Mouse (Mus musculus) hindbrain, embryonic 13.5 days (tissue): ENCODE measurements around the gene Gm45713. TPM values are rescaled to one million over a fixed set of nuclear protein-coding genes. Genes with fewer than 3 reads are reported as not detected.

ENCODE experiments used
- ATAC-seq: fragments of 200-750 bp; cut with Nextera tagmentation; 2 replicates; pipeline ENCODE4 v1.8.0; 2017; ENCODE audit warnings: moderate TSS enrichment; ENCODE audit not compliant: low FRiP score
- H3K27ac ChIP-seq: fragments of 300-500 bp; sonication (generic); 2 replicates; pipeline ENCODE4 v1.5.1; 2015; ENCODE audit warnings: inconsistent platforms, mild to moderate bottlenecking, moderate library complexity
- H3K27me3 ChIP-seq: fragments of 300-500 bp; sonication (generic); 2 replicates; pipeline ENCODE4 v1.6.1; 2015; ENCODE audit warnings: mild to moderate bottlenecking, inconsistent platforms
- H3K36me3 ChIP-seq: fragments of 300-500 bp; sonication (generic); 2 replicates; pipeline ENCODE4 v1.6.1; 2015; ENCODE audit warnings: mild to moderate bottlenecking, inconsistent platforms
- H3K4me1 ChIP-seq: fragments of 300-500 bp; sonication (generic); replicated peaks from 2 replicates; pipeline ENCODE4 v1.6.1; 2015; ENCODE audit warnings: inconsistent platforms
- H3K4me2 ChIP-seq: fragments of 300-500 bp; sonication (generic); 2 replicates; pipeline ENCODE4 v1.6.1; 2015; ENCODE audit warnings: inconsistent platforms, mild to moderate bottlenecking, moderate library complexity
- H3K4me3 ChIP-seq: fragments of 300-500 bp; sonication (generic); 2 replicates; pipeline ENCODE4 v1.5.1; 2015; ENCODE audit warnings: mild to moderate bottlenecking, inconsistent platforms
- H3K9ac ChIP-seq: fragments of 300-500 bp; sonication (generic); 2 replicates; pipeline ENCODE4 v1.6.1; 2015; ENCODE audit warnings: mild to moderate bottlenecking, inconsistent platforms
- H3K9me3 ChIP-seq: fragments of 300-500 bp; sonication (generic); 2 replicates; pipeline ENCODE4 v1.6.1; 2016; ENCODE audit warnings: inconsistent platforms
- WGBS: fragments of 180-500 bp; shearing (Covaris S2); methylation state at CpG from one replicate; pipeline ENCODE4 v1.1.7; 2015; 5-methylcytosine and 5-hydroxymethylcytosine counted together
- microRNA counts: library from miRNA; unstranded; fragments of <30 nt; microRNA quantifications from one replicate; lab custom pipeline; 2016
- microRNA-seq: library from miRNA; unstranded; fragments of <30 nt; microRNA quantifications from one replicate; pipeline ENCODE4, GENCODE M21; 2016
- polyA plus RNA-seq: library from polyadenylated mRNA; unstranded; fragments of >200 nt; fragmentation: Nextera tagmentation; extraction: Ambion mirVana; gene quantifications from 2 replicates; pipeline ENCODE4 v1.2.1, GENCODE M21; 2015

The Gm45713 gene
- polyA plus RNA-seq, 1 experiment from 2014 or later, result 0.14 TPM

DNA sequence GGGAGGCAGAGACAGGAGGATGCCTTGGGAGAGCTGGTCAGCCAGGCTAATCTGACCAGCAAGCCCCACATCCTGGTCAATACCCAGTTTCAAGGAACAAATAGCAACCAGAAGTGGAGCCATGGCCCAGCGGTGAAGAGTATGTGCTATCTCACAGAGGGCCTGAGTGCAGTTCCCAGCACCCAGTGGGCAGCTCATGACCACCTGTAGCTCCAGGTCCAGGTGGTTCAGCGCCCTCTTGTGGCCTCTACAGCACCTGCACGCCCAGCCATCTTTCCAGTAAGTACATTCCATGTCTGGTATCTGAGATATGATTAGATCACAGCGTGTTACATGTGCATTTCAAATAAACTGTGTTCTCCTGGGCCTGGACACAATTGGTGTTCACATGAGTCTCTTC is 49.9 kb downstream of the Gm45713 start:
- Histone ChIP-seq H3K27ac (no peak overlapping the region), H3K9me3 (no peaks in the 10 kb centered on the region), H3K4me3 (no peak overlapping the region), H3K4me1 (peaks cover 2% of the 10 kb centered on the region; the same call in 1 of the 2 replicates), H3K9ac (no peak overlapping the region), H3K4me2 (no peak overlapping the region), H3K27me3 (no peaks in the 10 kb centered on the region), H3K36me3 (peaks cover 32% of the 10 kb centered on the region)
- WGBS, result 73% methylated on average over 4 of the region's 4 CpGs
- ATAC-seq, result no peak

DNA sequence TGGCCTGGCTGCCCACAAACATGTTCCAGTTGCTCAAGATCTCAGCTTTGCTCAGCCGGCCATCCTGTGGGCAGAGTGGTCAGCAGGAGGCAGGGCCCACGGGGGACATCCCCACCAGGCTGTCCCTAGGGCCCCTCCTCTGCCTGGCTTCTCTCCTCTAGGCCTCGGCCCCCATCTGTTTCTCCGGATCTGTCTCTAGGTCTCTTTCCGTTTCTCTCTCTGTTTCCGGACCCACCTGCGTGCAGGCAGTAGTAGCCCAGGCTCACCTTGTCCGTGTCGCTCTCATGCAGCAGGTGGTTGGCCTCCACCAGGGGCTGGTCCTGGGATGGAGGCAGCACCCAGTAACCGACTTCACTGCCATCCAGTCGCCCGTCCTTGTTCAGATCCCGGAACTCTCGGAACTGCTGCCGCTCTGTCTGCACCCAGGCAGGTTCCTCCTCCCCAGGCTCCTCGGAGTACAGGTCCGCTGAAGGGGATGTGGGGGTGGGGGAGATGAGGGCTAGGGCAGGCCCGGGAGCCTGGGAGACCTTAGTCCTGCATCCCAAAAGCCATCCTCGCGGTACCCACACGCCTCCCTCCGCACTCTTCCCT is 52.6 kb downstream of the Gm45713 start:
- ATAC-seq, result no peak
- Histone ChIP-seq H3K4me2 (no peak overlapping the region), H3K9ac (no peak overlapping the region), H3K4me3 (no peak overlapping the region), H3K36me3 (peaks cover 32% of the 10 kb centered on the region), H3K9me3 (no peaks in the 10 kb centered on the region), H3K27me3 (no peaks in the 10 kb centered on the region), H3K27ac (no peak overlapping the region), H3K4me1 (no peaks in the 10 kb centered on the region)
- 88% methylated on average over 22 of the region's 22 CpGs for WGBS

DNA sequence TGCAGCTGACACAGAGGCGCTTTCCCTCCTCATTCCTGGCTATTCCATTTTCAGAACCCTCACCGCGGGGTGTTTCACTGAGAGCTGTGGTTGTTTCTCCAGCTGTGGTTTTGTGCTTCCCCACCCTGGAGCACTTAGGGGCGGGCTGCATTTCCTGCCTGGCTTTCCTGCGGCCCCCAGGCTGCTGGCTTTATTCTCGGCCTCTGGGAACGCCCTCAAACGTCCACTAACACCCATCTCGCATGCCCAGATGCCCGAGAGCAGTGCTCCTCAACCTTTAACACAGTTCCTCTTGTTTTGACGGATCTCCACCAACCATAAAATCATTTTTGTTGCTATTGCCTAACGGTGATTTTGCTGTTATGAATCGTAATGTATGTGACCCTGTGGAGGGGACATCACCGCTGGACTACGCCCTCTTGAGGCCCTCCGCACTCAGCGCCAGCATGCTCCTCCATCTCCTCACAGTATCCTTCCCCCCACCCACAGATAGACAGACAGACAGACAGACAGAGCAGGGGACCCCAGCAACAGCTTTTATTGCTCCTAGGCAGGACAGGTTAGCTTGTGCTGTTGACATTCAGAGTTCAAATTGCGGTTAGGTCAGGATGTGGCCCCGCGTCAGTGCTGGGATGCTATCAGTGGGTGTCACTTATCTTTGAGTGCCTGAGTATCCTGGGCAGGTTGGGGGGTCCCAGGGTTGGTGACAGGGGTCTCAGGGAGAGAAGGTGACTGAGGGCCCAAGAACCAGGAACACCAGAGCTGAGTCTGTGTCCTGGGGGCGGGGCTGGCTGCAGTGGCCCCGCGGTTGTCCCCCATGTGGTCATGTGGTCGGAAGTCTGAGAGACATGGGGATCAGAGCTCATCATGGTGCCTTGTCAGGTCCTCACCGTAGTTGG is 53.4 kb downstream of the Gm45713 start:
- ATAC-seq, result no peak

DNA sequence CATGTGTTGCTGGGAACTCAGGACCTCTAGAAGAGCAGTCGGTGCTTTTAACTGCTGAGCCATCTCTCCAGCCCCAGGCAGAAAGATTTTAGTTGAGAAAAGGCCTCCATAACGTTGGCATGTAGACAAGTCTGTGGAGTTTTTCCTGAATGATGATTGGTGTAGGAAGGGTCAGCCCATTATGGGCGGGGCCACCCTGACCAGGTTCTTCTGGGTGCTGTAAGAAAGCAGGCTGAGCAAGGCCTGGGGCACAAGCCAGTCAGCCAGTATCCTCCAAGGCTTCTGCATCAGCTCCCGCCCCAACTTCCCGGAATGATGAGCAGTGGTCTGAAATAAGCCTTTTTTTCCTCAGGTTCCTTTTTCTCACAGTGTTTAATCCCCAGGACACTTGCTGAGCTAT is 55.0 kb downstream of the Gm45713 start:
- Histone ChIP-seq H3K9ac (no peak overlapping the region), H3K9me3 (no peaks in the 10 kb centered on the region), H3K4me3 (no peak overlapping the region), H3K4me2 (no peak overlapping the region), H3K27me3 (no peaks in the 10 kb centered on the region), H3K4me1 (no peaks in the 10 kb centered on the region), H3K27ac (no peak overlapping the region), H3K36me3 (peaks cover 39% of the 10 kb centered on the region)
- 50% methylated on average over 5 of the region's 5 CpGs for WGBS
- ATAC-seq, result no peak

More for the DNA sequence above, 53.4 kb downstream of the Gm45713 start:
- H3K27ac ChIP-seq, result peak overlapping the region; percentile 52; the same call in 1 of the 2 replicates
- no peaks in the 10 kb centered on the region for H3K27me3 ChIP-seq
- H3K36me3 ChIP-seq, result peaks cover 35% of the 10 kb centered on the region
- H3K4me1 ChIP-seq, result no peaks in the 10 kb centered on the region
- H3K4me3 ChIP-seq, result no peak overlapping the region
- H3K9me3 ChIP-seq, result no peaks in the 10 kb centered on the region
- WGBS, result 75% methylated on average over 25 of the region's 25 CpGs
- no peak overlapping the region for H3K4me2 ChIP-seq
- no peak overlapping the region for H3K9ac ChIP-seq

DNA sequence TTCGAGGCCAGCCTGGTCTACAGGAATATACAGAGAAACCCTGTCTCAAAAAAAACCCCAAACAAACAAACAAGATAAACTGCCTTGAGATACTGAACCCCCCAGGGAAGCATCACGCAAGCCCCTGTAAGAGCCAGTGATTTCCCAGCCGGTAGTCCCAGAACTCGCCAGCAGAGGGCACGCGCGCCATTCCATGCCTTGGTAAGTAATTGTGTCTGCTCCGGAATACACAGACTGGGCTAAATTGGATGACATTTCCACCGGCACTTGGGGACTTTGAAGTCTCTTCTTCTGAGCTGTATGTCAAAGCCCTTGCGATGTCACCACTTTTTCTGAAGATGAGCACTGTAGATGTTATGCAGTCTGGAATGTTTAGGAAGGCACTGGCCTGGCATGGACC is 56.2 kb downstream of the Gm45713 start:
- ATAC-seq, result peak; percentile 19; the same call in 1 of the 2 replicates
- Histone ChIP-seq H3K27me3 (no peaks in the 10 kb centered on the region), H3K27ac (peak overlapping the region; percentile 42; the same call in 1 of the 2 replicates), H3K4me2 (no peak overlapping the region), H3K4me3 (no peak overlapping the region), H3K4me1 (no peaks in the 10 kb centered on the region), H3K9ac (no peak overlapping the region), H3K36me3 (peaks cover 40% of the 10 kb centered on the region), H3K9me3 (no peaks in the 10 kb centered on the region)
- WGBS, result under 1% methylated on average over 10 of the region's 10 CpGs

DNA sequence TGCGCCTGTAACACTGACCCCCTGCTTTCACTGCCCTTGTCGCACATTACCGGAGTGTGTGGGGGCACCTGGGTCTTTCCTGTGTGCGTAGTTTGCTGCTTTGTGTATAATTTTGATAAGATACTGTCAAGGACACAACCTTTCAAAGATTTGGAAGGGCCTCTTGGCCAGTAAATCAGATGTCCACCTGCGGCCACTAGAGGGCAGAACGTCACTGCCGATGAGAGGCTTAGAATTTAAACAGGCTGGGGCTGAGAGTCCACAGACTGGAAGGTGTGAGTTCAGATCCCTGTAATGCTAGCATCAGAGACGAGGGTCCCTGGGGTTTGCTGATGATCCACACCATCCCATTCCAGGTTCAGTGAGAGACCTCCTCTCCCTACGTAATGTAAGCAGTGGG is 57.5 kb downstream of the Gm45713 start:
- H3K27me3 ChIP-seq, result no peaks in the 10 kb centered on the region
- H3K4me1 ChIP-seq, result no peaks in the 10 kb centered on the region
- no peak for ATAC-seq
- no peak overlapping the region for H3K4me2 ChIP-seq
- H3K4me3 ChIP-seq, result no peak overlapping the region
- peaks cover 46% of the 10 kb centered on the region for H3K36me3 ChIP-seq
- no peak overlapping the region for H3K9ac ChIP-seq
- 39% methylated on average over 9 of the region's 9 CpGs for WGBS
- no peaks in the 10 kb centered on the region for H3K9me3 ChIP-seq
- H3K27ac ChIP-seq, result no peak overlapping the region

DNA sequence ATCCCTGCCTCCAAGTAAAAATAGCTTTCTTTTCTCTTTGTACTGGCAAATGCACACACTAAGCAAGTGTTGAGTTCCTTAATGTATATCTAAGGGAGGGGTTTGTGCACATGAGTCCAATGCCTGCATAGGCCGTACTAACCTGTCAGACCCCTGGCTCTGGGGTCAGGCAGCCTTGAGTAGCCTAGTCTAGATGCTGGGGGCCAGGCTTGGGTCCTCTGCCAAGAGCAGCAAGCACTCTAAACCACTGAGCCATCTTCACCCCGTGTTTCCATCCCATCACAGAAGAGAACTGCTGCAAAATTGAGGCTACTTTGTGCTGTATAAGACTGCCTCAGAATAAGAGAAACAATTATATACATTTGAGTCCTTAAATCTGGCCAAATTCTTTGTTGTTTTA is 58.2 kb downstream of the Gm45713 start:
- Histone ChIP-seq H3K27me3 (no peaks in the 10 kb centered on the region), H3K9me3 (no peaks in the 10 kb centered on the region), H3K36me3 (peaks cover 44% of the 10 kb centered on the region), H3K27ac (no peak overlapping the region), H3K4me2 (no peak overlapping the region), H3K4me3 (no peak overlapping the region), H3K4me1 (no peaks in the 10 kb centered on the region), H3K9ac (no peak overlapping the region)
- ATAC-seq, result no peak
- WGBS, result 87% methylated on average over 2 of the region's 2 CpGs

DNA sequence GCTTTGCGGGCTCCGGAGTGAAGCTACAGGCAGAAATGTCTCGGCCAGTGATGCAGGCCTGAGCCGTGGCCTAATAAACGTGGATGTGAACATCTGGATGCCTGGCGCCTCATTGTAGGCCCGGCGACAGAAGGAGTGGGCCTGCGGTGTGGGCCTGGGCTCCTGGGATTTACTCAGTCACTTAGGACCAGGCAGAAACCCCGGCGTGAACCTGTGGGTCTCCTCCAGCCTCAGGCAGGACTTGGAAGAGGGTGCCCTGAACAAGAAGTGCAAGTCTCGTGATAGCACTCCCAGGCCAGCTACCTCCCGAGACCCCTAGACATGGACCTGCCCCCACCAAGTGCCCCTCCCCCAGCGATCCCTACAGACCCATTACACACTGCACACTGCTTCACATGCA is 58.7 kb downstream of the Gm45713 start:
- H3K9me3 ChIP-seq, result no peaks in the 10 kb centered on the region
- no peaks in the 10 kb centered on the region for H3K27me3 ChIP-seq
- 90% methylated on average over 14 of the region's 14 CpGs for WGBS
- no peaks in the 10 kb centered on the region for H3K4me1 ChIP-seq
- no peak overlapping the region for H3K4me3 ChIP-seq
- no peak overlapping the region for H3K9ac ChIP-seq
- no peak overlapping the region for H3K4me2 ChIP-seq
- no peak overlapping the region for H3K27ac ChIP-seq
- ATAC-seq, result no peak
- peaks cover 44% of the 10 kb centered on the region for H3K36me3 ChIP-seq

DNA sequence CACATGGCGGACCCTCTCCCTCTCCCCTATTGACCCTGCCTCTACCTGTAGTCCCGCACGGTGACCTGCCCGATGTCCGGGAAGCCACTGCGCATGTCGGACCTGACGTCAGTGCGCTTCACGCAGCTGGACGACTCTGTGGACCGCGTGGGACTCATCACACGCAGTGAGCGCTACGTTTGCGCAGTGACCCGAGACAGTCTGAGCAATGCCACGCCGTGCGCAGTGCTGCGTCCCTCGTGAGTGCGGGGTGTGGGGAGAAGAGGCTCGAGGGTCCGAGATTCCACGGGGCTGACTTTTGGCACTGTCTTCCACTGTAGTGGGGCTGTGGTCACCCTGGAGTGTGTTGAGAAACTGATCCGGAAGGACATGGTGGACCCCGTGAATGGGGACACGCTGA is 59.5 kb downstream of the Gm45713 start:
- 86% methylated on average over 30 of the region's 30 CpGs for WGBS
- H3K27me3 ChIP-seq, result no peaks in the 10 kb centered on the region
- ATAC-seq, result no peak

More for the DNA sequence above, 59.5 kb downstream of the Gm45713 start:
- Histone ChIP-seq H3K9ac (no peak overlapping the region), H3K4me3 (no peak overlapping the region), H3K4me2 (no peak overlapping the region), H3K4me1 (no peaks in the 10 kb centered on the region), H3K36me3 (peaks cover 44% of the 10 kb centered on the region), H3K9me3 (no peaks in the 10 kb centered on the region), H3K27ac (no peak overlapping the region)

MicroRNAs encoded within 50 kb of the gene (microRNA counts, 519-probe panel; counts per million panel counts)
- 3,308 counts per million, percentile 41 among the panel's probes with 10 or more counts for microRNA mmu-miR-150 (lab: Ali Mortazavi, UCI)

Small RNA genes within 50 kb of the gene (microRNA-seq; reads per million reads assigned to microRNA genes)
- gene Mir150 (37.2 reads per million, percentile 37 among the genes with 10 or more reads in this experiment), gene Mir5121 (7.2 reads per million, percentile 20 among the genes with 10 or more reads in this experiment), gene Mir7055 (not detected)

Other genes with a start within 250 kb of the Gm45713 start
- 142 and 147 TPM in 2 replicates for gene Med25, start 243.5 kb downstream of the Gm45713 start, polyA plus RNA-seq
- 19.3 and 19.8 TPM in 2 replicates for gene Fuz, start 240.2 kb downstream of the Gm45713 start, polyA plus RNA-seq
- gene Ap2a1, start 206.7 kb downstream of the Gm45713 start, polyA plus RNA-seq, result 105 and 108 TPM in 2 replicates
- 0.17 TPM in 1 of 2 replicates, not detected in the other for gene Tsks, start 193.0 kb downstream of the Gm45713 start, polyA plus RNA-seq
- 52.2 and 56.3 TPM in 2 replicates for gene Cpt1c, start 161.4 kb downstream of the Gm45713 start, polyA plus RNA-seq
- gene Prmt1, start 149.7 kb downstream of the Gm45713 start, polyA plus RNA-seq, result 681 and 687 TPM in 2 replicates
- gene Irf3, start 138.6 kb downstream of the Gm45713 start, polyA plus RNA-seq, result 66.7 and 68.3 TPM in 2 replicates
- gene Bcl2l12, start 137.5 kb downstream of the Gm45713 start, polyA plus RNA-seq, result 16.2 and 19.7 TPM in 2 replicates
- 42.4 and 45.2 TPM in 2 replicates for gene Scaf1, start 119.9 kb downstream of the Gm45713 start, polyA plus RNA-seq
- 11.5 and 15.4 TPM in 2 replicates for gene Rras, start 118.3 kb downstream of the Gm45713 start, polyA plus RNA-seq
- 13.8 and 14.5 TPM in 2 replicates for gene Prr12, start 83.3 kb downstream of the Gm45713 start, polyA plus RNA-seq
- 58.0 and 58.5 TPM in 2 replicates for gene Nosip, start 73.8 kb downstream of the Gm45713 start, polyA plus RNA-seq
- 14.8 and 17.1 TPM in 2 replicates for gene Prrg2, start 73.6 kb downstream of the Gm45713 start, polyA plus RNA-seq
- gene Rcn3, start 44.0 kb downstream of the Gm45713 start, polyA plus RNA-seq, result 93.8 and 103 TPM in 2 replicates
- gene Fcgrt, start 32.4 kb downstream of the Gm45713 start, polyA plus RNA-seq, result 26.9 and 28.3 TPM in 2 replicates
- gene Rps11, start 11.8 kb downstream of the Gm45713 start, polyA plus RNA-seq, result 994 and 999 TPM in 2 replicates
- 770 and 846 TPM in 2 replicates for gene Rpl13a, start 7.5 kb downstream of the Gm45713 start, polyA plus RNA-seq
- gene Flt3l, start 201 bp upstream of the Gm45713 start, polyA plus RNA-seq, result 1.4 and 1.6 TPM in 2 replicates
- 85.6 and 94.4 TPM in 2 replicates for gene Pih1d1, start 18.1 kb upstream of the Gm45713 start, polyA plus RNA-seq
- 23.7 and 24.5 TPM in 2 replicates for gene Aldh16a1, start 18.4 kb upstream of the Gm45713 start, polyA plus RNA-seq
- 0.42 and 0.62 TPM in 2 replicates for gene Slc17a7, start 27.7 kb upstream of the Gm45713 start, polyA plus RNA-seq
- gene Gfy, start 43.3 kb upstream of the Gm45713 start, polyA plus RNA-seq, result not detected in 2 replicates
- gene Pth2, start 44.8 kb upstream of the Gm45713 start, polyA plus RNA-seq, result 0.66 TPM in 1 of 2 replicates, not detected in the other
- gene Ccdc155, start 68.7 kb upstream of the Gm45713 start, polyA plus RNA-seq, result 0.49 and 0.54 TPM in 2 replicates
- 5.6 and 5.7 TPM in 2 replicates for gene Dkkl1, start 75.9 kb upstream of the Gm45713 start, polyA plus RNA-seq
- gene Tead2, start 79.5 kb upstream of the Gm45713 start, polyA plus RNA-seq, result 78.6 and 79.2 TPM in 2 replicates
- gene Cd37, start 102.9 kb upstream of the Gm45713 start, polyA plus RNA-seq, result 0.96 and 1.7 TPM in 2 replicates
- 0.18 and 0.38 TPM in 2 replicates for gene Slc6a16, start 104.9 kb upstream of the Gm45713 start, polyA plus RNA-seq
- gene Slc6a21, start 141.3 kb upstream of the Gm45713 start, polyA plus RNA-seq, result not detected in 2 replicates
- 7.3 and 8.9 TPM in 2 replicates for gene Trpm4, start 197.5 kb upstream of the Gm45713 start, polyA plus RNA-seq
- gene Hrc, start 199.1 kb upstream of the Gm45713 start, polyA plus RNA-seq, result 0.31 TPM in 2 replicates
- gene Ppfia3, start 230.8 kb upstream of the Gm45713 start, polyA plus RNA-seq, result 19.9 and 20.7 TPM in 2 replicates
- 12.5 and 13.4 TPM in 2 replicates for gene Lin7b, start 234.4 kb upstream of the Gm45713 start, polyA plus RNA-seq